Mouse (Mus musculus) embryonic facial prominence, embryonic 11.5 days (tissue): ENCODE data around the gene Slc41a3. TPM values are rescaled to one million over a fixed set of nuclear protein-coding genes. Genes with fewer than 3 reads are reported as not detected.

Source experiments
- ATAC-seq: fragments of 200-750 bp; cut with Nextera tagmentation; replicated peaks from 2 replicates; pipeline ENCODE4 v1.8.0; 2017; ENCODE audit warnings: low read depth; ENCODE audit not compliant: insufficient number of reproducible peaks, low FRiP score, low TSS enrichment
- DNase-seq: peaks from one replicate; pipeline ENCODE4 v3.0.0-alpha.2; 2015; ENCODE audit warnings: low spot score
- H3K27ac ChIP-seq: fragments of 300-500 bp; sonication (generic); replicated peaks from 2 replicates; pipeline ENCODE4 v1.5.1; 2014; ENCODE audit warnings: mild to moderate bottlenecking, low read depth, low read length, control low read depth
- H3K27me3 ChIP-seq: fragments of 300-500 bp; sonication (generic); 2 replicates; pipeline ENCODE4 v1.6.1; 2014; ENCODE audit warnings: mild to moderate bottlenecking, low read length, moderate library complexity, mixed read lengths; ENCODE audit not compliant: control insufficient read depth, insufficient read depth
- H3K36me3 ChIP-seq: fragments of 300-500 bp; sonication (generic); replicated peaks from 2 replicates; pipeline ENCODE4 v1.6.1; 2014; ENCODE audit warnings: low read depth, mild to moderate bottlenecking, low read length, moderate library complexity, mixed read lengths; ENCODE audit not compliant: control insufficient read depth, insufficient read depth
- H3K4me1 ChIP-seq: fragments of 300-500 bp; sonication (generic); 2 replicates; pipeline ENCODE4 v1.6.1; 2014; ENCODE audit warnings: low read length, mixed read lengths; ENCODE audit not compliant: control insufficient read depth, insufficient read depth
- H3K4me2 ChIP-seq: fragments of 300-500 bp; sonication (generic); 2 replicates; pipeline ENCODE4 v1.6.1; 2014; ENCODE audit warnings: low read depth, mild to moderate bottlenecking, control low read depth, low read length, moderate library complexity
- H3K4me3 ChIP-seq: fragments of 300-500 bp; sonication (generic); 2 replicates; pipeline ENCODE4 v1.5.1; 2014; ENCODE audit warnings: low read depth, low read length, control low read depth
- H3K9ac ChIP-seq: fragments of 300-500 bp; sonication (generic); replicated peaks from 2 replicates; pipeline ENCODE4 v1.6.1; 2014; ENCODE audit warnings: mild to moderate bottlenecking, control low read depth, low read length
- H3K9me3 ChIP-seq: fragments of 300-500 bp; sonication (generic); replicated peaks from 2 replicates; pipeline ENCODE4 v1.6.1; 2016; ENCODE audit warnings: mild to moderate bottlenecking, low read length, inconsistent platforms, mixed read lengths; ENCODE audit not compliant: control insufficient read depth
- WGBS: fragments of 180-500 bp; shearing (Covaris S2); extraction: QIAGEN DNeasy Blood & Tissue Kit; methylation state at CpG from one replicate; pipeline ENCODE4 v1.1.7; 2014; 5-methylcytosine and 5-hydroxymethylcytosine counted together
- polyA plus RNA-seq: library from polyadenylated mRNA; unstranded; fragments of >200 nt; fragmentation: Nextera tagmentation; extraction: Ambion mirVana; gene quantifications from 2 replicates; pipeline ENCODE4 v1.2.1, GENCODE M21; 2014

The Slc41a3 gene
- polyA plus RNA-seq, 1 experiment from 2014 or later, result 2.5 TPM

- Histone ChIP-seq H3K4me3 (no peak overlapping the region), H3K9me3 (no peaks in the 10 kb centered on the region), H3K36me3 (no peaks in the 10 kb centered on the region), H3K27me3 (no peaks in the 10 kb centered on the region), H3K4me2 (no peak overlapping the region), H3K9ac (no peak overlapping the region; the same call in 1 of the 2 replicates), H3K4me1 (no peaks in the 10 kb centered on the region; the same call in 1 of the 2 replicates), H3K27ac (no peak overlapping the region)
- 43% methylated on average over 9 of the region's 9 CpGs for WGBS
- DNase-seq, result no peak
- ATAC-seq, result no peak
These were observed 16.5 kb downstream of the Slc41a3 start for GRCm38 (mm10) chr6:90620791-90621583.

DNA sequence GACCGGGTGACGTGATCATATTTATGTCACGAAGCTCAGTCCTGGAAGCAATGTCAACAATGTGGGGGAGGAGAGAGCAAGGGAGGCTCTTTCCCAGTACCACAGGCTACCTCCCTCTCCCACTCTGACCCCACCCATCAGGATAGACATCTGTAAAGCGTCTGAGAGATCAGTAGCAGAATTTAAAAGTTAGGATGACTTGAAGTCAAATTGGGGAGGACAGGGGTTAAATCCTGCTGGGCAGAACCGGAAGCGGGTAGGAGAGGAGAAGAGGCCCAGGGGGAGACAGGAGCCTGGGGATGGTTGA is 17.0 kb downstream of the Slc41a3 start:
- no peak overlapping the region for H3K27ac ChIP-seq
- H3K9me3 ChIP-seq, result no peaks in the 10 kb centered on the region
- ATAC-seq (no peak), DNase-seq (no peak)
- H3K4me2 ChIP-seq, result no peak overlapping the region
- 67% methylated on average over 6 of the region's 6 CpGs for WGBS
- H3K9ac ChIP-seq, result no peak overlapping the region
- no peaks in the 10 kb centered on the region; the same call in 1 of the 2 replicates for H3K4me1 ChIP-seq
- H3K27me3 ChIP-seq, result no peaks in the 10 kb centered on the region
- no peak overlapping the region for H3K4me3 ChIP-seq
- no peaks in the 10 kb centered on the region for H3K36me3 ChIP-seq

GRCm38 (mm10) chr6:90622758-90623455 is 18.4 kb downstream of the Slc41a3 start:
- ATAC-seq, result peak; percentile 54; the same call in 1 of the 2 replicates
- H3K4me3 ChIP-seq, result no peak overlapping the region
- H3K4me1 ChIP-seq, result no peaks in the 10 kb centered on the region; the same call in 1 of the 2 replicates
- H3K9me3 ChIP-seq, result no peaks in the 10 kb centered on the region
- DNase-seq, result no peak
- peak overlapping the region; percentile 28; the same call in 1 of the 2 replicates for H3K27ac ChIP-seq
- H3K36me3 ChIP-seq, result no peaks in the 10 kb centered on the region
- WGBS, result 53% methylated on average over 11 of the region's 11 CpGs
- no peak overlapping the region for H3K4me2 ChIP-seq
- no peak overlapping the region for H3K9ac ChIP-seq
- H3K27me3 ChIP-seq, result no peaks in the 10 kb centered on the region

GRCm38 (mm10) chr6:90623456-90623836 is 18.9 kb downstream of the Slc41a3 start:
- WGBS, result 88% methylated on average over 5 of the region's 5 CpGs
- Histone ChIP-seq H3K9ac (no peak overlapping the region), H3K27ac (no peak overlapping the region), H3K4me2 (no peak overlapping the region), H3K4me1 (no peaks in the 10 kb centered on the region; the same call in 1 of the 2 replicates), H3K27me3 (no peaks in the 10 kb centered on the region), H3K9me3 (no peaks in the 10 kb centered on the region), H3K4me3 (no peak overlapping the region), H3K36me3 (no peaks in the 10 kb centered on the region)
- no peak for ATAC-seq
- DNase-seq, result no peak

GRCm38 (mm10) chr6:90624184-90624583 is 19.7 kb downstream of the Slc41a3 start:
- Histone ChIP-seq H3K4me2 (no peak overlapping the region), H3K4me3 (no peak overlapping the region), H3K9me3 (no peaks in the 10 kb centered on the region), H3K27me3 (no peaks in the 10 kb centered on the region), H3K4me1 (no peaks in the 10 kb centered on the region; the same call in 1 of the 2 replicates), H3K27ac (no peak overlapping the region), H3K36me3 (no peaks in the 10 kb centered on the region), H3K9ac (no peak overlapping the region)
- ATAC-seq (no peak), DNase-seq (no peak)
- WGBS, result 92% methylated on average over 6 of the region's 6 CpGs

GRCm38 (mm10) chr6:90624733-90625132 is 20.2 kb downstream of the Slc41a3 start:
- DNase-seq (no peak), ATAC-seq (no peak)
- 75% methylated on average over 11 of the region's 11 CpGs for WGBS
- Histone ChIP-seq H3K36me3 (no peaks in the 10 kb centered on the region), H3K27ac (no peak overlapping the region), H3K9me3 (no peaks in the 10 kb centered on the region), H3K27me3 (no peaks in the 10 kb centered on the region), H3K4me3 (no peak overlapping the region), H3K9ac (no peak overlapping the region), H3K4me1 (no peaks in the 10 kb centered on the region; the same call in 1 of the 2 replicates), H3K4me2 (no peak overlapping the region)

DNA sequence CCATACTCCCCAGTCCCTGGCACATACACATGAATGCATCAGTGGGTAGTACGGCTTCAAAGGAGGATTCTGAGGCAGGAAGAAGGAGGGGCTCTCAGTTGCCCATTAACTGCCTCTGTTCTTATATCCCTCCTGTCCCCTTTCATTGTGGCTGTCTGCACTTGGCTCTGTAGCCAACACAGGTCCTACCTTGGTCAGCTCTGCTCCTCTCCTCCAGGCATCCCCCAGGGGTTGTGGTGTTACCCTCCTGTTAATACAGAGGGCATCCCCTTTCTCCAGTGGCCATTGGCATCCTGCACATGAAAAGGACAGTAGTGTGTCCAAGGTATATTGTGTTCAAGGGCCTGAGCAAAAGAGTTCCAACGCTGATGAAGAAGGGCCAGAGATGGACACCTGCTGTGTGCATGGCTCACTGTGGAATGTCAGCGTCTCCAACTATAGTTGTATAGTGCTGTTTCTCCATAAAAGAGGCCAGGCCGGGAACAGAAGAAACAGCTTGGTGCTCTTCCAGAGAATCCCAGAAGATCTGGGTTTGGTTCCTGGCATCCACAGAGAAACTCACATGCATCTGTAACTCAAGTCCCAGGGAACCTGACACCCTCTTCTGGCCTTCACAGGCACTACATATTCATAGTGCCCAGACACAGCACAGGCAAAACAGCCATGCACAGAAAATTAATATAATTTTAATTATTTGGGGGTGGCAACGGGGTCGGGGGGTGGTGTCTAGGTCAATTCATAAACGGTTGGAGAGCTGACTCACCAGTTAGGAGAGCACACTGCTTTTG is 20.9 kb downstream of the Slc41a3 start:
- H3K27ac ChIP-seq, result no peak overlapping the region
- no peak for ATAC-seq
- no peaks in the 10 kb centered on the region; the same call in 1 of the 2 replicates for H3K4me1 ChIP-seq
- no peak overlapping the region for H3K4me2 ChIP-seq
- H3K9ac ChIP-seq, result no peak overlapping the region
- no peaks in the 10 kb centered on the region for H3K9me3 ChIP-seq
- H3K27me3 ChIP-seq, result no peaks in the 10 kb centered on the region
- H3K36me3 ChIP-seq, result no peaks in the 10 kb centered on the region
- no peak for DNase-seq
- H3K4me3 ChIP-seq, result no peak overlapping the region
- 76% methylated on average over 7 of the region's 7 CpGs for WGBS
